Mouse (Mus musculus) hematopoietic stem cell, adult 5-6 weeks (primary cell): ENCODE measurements at regions not wholly inside any gene's neighbourhood (a gene's known extent, or its start where the extent isn't known, plus 50 kb on each side); places are given as distances from the start of the nearest gene placed in this dataset.

ENCODE experiments used
- ATAC-seq, 2 experiments: fragments of 125-278 bp in 1 of 2; replicated peaks in 1 of 2; 2 replicates each; pipeline ENCODE4 v1.8.0; 2016 to 2017; ENCODE audit warnings: inconsistent platforms in 2 of 2, mild to moderate bottlenecking in 2 of 2, moderate number of reproducible peaks in 2 of 2, low read depth in 1 of 2, moderate TSS enrichment in 1 of 2; ENCODE audit not compliant: low FRiP score in 2 of 2, poor library complexity in 2 of 2, severe bottlenecking in 2 of 2, insufficient read depth in 1 of 2, low TSS enrichment in 1 of 2

GRCm38 (mm10) chr12:9475836-9476235, 94.1 kb upstream of the Osr1 start:
- ATAC-seq: no peak

DNA sequence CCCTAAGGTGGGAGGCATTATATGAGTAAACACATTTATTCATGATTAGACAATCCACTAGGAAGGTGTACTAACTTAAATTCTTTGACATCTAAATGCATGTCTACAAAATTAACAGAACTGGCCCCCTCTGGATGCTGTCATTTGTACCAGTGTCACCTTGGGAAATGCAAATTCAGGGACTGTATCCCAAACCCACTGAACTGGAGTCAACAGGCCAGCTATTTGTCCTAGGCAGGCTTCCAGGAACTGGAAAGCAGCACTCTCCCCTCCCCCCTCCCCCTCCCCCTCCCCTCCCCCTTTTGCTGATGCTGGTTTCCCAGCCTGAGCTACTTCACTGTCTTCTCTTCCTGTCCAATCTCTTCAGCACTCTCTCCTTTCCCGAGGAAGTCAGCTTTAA, 91.7 kb upstream of the Osr1 start:
- ATAC-seq: no peak

DNA sequence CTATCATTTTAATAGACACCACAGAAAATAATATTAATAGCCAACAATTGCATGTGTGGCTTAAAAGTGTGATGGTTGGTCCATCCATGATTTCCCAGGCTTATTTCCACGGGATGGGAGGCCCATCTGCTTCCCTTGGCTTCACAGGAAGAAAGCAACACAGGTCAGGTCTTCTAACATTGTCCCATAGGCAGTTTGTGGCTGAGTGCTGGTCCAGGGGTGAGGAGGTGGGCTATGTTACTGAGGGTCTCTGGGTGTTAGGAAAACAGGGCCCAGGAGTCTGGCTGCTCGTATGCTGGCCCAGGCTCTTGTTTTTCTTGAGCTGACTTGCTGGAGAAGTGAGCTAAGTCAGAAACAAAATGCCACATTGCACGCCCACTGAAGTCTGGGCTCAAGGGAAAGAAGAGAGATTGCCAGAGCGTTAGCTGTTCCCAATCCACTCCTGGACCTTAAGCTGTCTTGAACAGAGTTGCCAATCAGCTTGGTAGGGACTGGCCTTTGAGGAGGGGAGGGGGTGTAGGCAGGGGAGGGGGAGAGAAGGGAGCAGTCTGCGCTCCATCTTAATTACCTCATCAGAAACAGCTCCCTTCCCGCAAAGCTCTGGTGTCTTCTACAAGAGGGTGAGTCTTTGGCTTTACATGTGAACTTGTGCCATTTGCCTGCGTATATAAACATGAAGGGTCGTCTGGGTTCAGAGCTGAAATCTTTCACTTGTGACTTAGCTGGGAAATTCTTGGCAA, 82.1 kb upstream of the Osr1 start:
- no peak for ATAC-seq

DNA sequence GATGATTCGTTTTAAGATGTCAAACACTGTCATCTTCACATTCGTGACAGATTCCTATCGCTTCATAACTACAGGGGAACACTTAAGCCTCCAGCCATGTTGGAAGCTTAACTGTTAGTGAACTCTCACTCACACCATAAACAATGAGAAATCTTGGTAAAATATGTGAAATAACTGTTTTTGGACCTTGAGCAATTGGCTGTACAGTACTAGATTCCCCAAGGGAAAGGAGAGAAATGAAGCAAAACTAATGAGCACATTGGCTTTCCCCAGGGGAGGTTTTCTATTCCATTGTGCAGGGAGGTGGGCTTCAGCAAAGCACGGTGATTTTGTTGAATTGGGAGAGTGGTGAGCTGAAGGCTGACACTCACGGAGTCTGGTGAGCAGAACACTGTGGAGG, 56.0 kb upstream of the Osr1 start:
- ATAC-seq: no peak

- no peak for ATAC-seq
Observed at GRCm38 (mm10) chr12:9518782-9519181, 51.1 kb upstream of the Osr1 start.

- ATAC-seq: no peak
Observed at GRCm38 (mm10) chr12:9519346-9519745, 50.6 kb upstream of the Osr1 start.
